Mouse (Mus musculus) spleen, adult 2 months (tissue): ENCODE measurements around the gene BC049352. TPM values are rescaled to one million over a fixed set of nuclear protein-coding genes. Genes with fewer than 3 reads are reported as not detected.

Source experiments
- DNase-seq, 2 experiments: peaks; one replicate each; pipeline versions ENCODE4 v3.0.0 to v3.0.0-alpha.2; 2012 to 2021; ENCODE audit warnings: low spot score in 2 of 2, low read depth in 1 of 2
- H3K27ac ChIP-seq: fragments of 200-500 bp; 2 replicates; pipeline ENCODE4 v1.5.1; 2012; ENCODE audit warnings: low read length, inconsistent platforms; ENCODE audit not compliant: insufficient read depth
- H3K27me3 ChIP-seq: fragments of 200-500 bp; 2 replicates; pipeline ENCODE4 v1.6.1; 2012; ENCODE audit warnings: mild to moderate bottlenecking, moderate library complexity, low read length, inconsistent platforms; ENCODE audit not compliant: control insufficient read depth, insufficient read depth
- H3K36me3 ChIP-seq: fragments of 200-500 bp; 2 replicates; pipeline ENCODE4 v1.6.1; 2012; ENCODE audit warnings: mild to moderate bottlenecking, low read length, inconsistent platforms; ENCODE audit not compliant: control insufficient read depth, insufficient read depth
- H3K4me1 ChIP-seq: fragments of 200-500 bp; 2 replicates; pipeline ENCODE4 v1.6.1; 2011; ENCODE audit warnings: inconsistent platforms; ENCODE audit not compliant: control insufficient read depth, insufficient read depth, insufficient read length
- H3K4me3 ChIP-seq: fragments of 200-500 bp; 2 replicates; pipeline ENCODE4 v1.5.1; 2011; ENCODE audit warnings: mild to moderate bottlenecking, inconsistent platforms; ENCODE audit not compliant: insufficient read depth, insufficient read length; ENCODE audit errors: extremely low read depth
- CTCF ChIP-seq: fragments of 200-500 bp; IDR thresholded peaks from 2 replicates; pipeline ENCODE4 v1.5.1; 2011; ENCODE audit warnings: mild to moderate bottlenecking, inconsistent platforms; ENCODE audit not compliant: insufficient read depth, insufficient read length, insufficient replicate concordance; ENCODE audit errors: extremely low read depth
- POLR2A ChIP-seq: fragments of 200-500 bp; IDR thresholded peaks from 2 replicates; pipeline ENCODE4 v1.6.1; 2011; ENCODE audit warnings: low read depth, low read length, inconsistent platforms
- WGBS: fragments of 180-500 bp; shearing (Covaris S2); methylation state at CpG from one replicate; pipeline ENCODE4 v1.1.7; 2018; 5-methylcytosine and 5-hydroxymethylcytosine counted together
- polyA plus RNA-seq: library from polyadenylated mRNA; depleted of rRNA; stranded (reverse); fragments of >200 nt; gene quantifications from 2 replicates; pipeline ENCODE4 v1.2.3, GENCODE M21; 2012; rRNA removed

The BC049352 gene
- polyA plus RNA-seq, result 0.37 and 0.45 TPM in 2 replicates

DNA sequence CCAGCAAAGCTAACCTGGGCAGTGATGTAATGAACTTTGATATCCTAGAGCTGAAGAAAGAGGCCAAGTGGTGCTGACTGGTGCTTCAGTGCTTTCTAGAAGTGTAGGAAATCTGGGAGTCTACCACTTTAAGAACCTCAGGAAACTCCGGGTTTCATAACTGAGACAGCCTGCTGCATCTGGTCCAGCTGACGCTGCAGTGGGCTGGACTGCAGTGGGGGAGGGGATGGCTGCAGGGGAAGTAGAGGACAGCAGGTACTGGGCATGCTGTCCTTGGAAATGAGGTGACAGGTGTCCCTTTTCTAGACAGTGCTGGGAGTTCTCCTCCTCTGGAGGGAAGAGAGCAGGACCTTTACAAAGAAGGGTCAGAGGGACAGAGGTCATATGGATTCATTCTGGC, at the start of gene BC049352:
TSS of gene BC049352 (plus strand) at position 238 of the 400 bp plus-strand sequence.
- TF ChIP-seq POLR2A (no peak), CTCF (no peak)
- Histone ChIP-seq H3K36me3 (no peaks in the 10 kb centered on the region), H3K4me1 (peaks cover 11% of the 10 kb centered on the region; the same call in 1 of the 2 replicates), H3K4me3 (no peak within 1 kb of the TSS), H3K27me3 (no peaks in the 10 kb centered on the region), H3K27ac (no peak within 1 kb of the TSS)
- WGBS, result 5% methylated on average over 2 of the region's 2 CpGs
- DNase-seq, result no peak

DNA sequence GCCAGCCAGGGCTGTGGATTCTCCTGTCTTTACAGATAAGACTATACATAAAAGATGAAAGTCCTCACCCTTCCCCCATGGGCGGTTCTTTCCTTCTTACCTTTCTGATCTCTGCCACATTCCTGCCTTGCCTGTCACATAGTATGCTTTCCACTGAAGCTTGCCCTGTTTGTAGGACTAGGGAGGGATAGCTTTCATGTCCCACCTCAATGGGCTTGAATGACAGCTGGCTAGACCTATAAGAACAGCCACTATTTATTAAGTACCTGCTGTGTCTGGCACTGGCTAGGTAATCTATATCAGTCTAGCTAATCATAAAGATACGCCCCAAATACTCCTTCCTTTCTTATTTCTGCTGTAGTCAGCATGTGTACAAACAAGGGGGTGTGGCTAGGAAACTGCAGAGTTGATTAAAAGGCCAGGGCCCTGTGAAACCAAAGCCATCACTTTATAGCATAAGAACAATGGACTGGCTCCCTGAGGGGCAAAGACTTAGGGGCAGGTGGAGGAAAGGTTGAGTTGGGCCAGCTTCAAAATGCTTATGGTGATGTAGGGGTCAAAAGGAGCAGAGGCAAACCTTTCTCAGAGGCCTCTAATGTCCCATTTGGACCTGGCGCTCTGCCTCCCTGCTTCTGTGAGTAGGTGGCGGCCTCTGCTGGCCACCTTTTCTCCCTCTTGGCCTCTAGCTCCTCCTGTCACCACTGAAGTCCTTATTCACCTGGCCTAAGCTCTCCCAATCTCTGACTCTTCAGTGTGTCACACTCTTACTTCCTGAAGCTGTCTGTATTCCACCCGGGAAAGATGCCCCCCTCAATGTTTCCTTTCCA, 48.1 kb upstream of the BC049352 start:
- H3K27ac ChIP-seq, result no peak overlapping the region

DNA sequence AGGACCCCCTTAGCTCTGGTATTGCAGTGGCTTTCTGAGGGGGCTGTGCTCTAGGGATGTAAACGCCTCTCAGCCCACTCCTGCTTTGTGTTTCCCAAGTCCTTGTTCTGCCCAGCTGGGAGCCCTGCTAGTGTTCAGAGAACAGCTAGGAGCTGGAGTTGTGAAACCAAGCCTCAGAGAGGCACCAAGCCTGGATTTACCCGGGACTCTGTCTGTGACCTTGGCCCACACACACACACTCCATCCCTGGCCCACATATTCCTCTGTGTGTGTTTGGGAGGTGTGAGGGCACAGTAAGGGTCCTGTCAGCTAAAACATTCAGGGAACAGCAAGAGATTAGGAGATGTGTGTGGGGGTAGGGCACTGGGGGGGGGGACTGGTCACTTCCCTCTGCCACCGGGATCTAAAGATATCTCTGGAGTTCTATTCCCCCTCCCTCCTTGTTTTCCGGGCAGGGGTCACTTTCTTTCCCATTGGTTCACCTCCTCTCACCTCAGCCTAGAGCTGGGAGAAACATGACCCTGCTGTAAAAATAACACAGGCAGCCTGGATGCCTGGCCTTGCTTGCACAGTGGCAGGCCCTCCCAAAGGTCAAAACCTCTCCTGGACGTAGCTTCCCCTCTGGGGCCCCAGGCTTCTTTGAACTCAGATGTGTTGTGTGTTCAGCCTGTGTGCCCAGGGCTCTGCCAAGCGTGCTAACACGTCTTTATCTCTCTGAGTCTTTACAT, 45.2 kb upstream of the BC049352 start:
- H3K36me3 ChIP-seq, result no peaks in the 10 kb centered on the region
- peaks cover 15% of the 10 kb centered on the region for H3K4me1 ChIP-seq
- DNase-seq, result no peak
- WGBS, result 52% methylated on average over 7 of the region's 7 CpGs
- H3K4me3 ChIP-seq, result no peak overlapping the region
- H3K27me3 ChIP-seq, result peaks cover 14% of the 10 kb centered on the region
- TF ChIP-seq POLR2A (no peak), CTCF (no peak)
- no peak overlapping the region for H3K27ac ChIP-seq

More for the DNA sequence above, 48.1 kb upstream of the BC049352 start:
- Histone ChIP-seq H3K4me1 (peaks cover 10% of the 10 kb centered on the region), H3K36me3 (no peaks in the 10 kb centered on the region), H3K27me3 (peaks cover 9% of the 10 kb centered on the region), H3K4me3 (no peak overlapping the region)
- TF ChIP-seq POLR2A (no peak), CTCF (peak; percentile 92)
- 34% methylated on average over 5 of the region's 5 CpGs for WGBS
- peak; percentile 55 to 80 for DNase-seq

DNA sequence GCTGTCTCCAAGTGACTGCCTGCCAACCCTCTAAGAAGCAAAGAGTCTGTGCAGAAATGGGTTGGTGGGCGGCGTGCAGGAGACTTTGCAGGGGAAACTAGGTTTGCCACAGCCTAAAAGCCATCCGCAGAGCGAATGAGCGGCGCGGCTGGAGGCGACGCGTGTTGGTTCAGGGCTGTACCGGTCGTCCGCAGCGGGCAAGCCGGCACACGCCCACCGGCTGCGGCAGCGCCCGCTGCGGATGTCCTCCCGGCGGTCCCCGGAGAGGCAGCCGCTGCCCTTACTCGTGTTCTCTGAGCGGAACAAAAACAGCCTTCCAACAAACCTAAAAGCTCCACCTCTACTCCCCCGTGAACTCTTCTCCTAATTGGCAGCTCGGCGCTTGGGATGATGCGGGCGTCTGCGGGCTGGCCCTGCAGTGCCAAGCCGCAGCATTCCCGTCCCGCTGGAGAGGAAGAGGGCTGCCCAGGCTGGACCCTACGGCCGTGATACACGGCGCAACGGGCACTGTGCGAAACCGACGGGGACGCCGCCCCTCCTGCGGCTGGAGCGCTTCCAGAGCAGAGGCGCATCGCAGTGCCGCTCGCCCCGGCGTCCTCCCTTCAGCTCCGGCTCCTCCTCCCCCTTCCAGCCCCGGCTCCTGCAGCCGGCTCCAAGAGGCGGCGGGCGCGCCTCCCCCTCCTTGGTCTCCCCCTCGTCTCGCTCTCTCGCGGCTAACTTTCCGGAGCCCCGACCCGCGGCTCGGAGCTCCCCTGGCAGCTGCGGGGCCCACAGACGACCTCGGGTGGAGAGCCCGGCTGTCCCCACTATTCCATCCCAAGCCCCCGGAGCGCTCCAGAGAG, 43.4 kb upstream of the BC049352 start, which contains the start of gene Scn4b:
TSS of gene Scn4b (plus strand) at position 205 of the 842 bp plus-strand sequence.
- H3K36me3 ChIP-seq, result no peaks in the 10 kb centered on the region
- H3K27ac ChIP-seq, result no peak within 1 kb of the TSS
- TF ChIP-seq POLR2A (no peak), CTCF (no peak)
- peaks cover 14% of the 10 kb centered on the region for H3K27me3 ChIP-seq
- H3K4me1 ChIP-seq, result peaks cover 15% of the 10 kb centered on the region
- H3K4me3 ChIP-seq, result peak within 1 kb of the TSS; percentile 57
- DNase-seq, result no peak
- WGBS, result under 1% methylated on average over 71 of the region's 76 CpGs

DNA sequence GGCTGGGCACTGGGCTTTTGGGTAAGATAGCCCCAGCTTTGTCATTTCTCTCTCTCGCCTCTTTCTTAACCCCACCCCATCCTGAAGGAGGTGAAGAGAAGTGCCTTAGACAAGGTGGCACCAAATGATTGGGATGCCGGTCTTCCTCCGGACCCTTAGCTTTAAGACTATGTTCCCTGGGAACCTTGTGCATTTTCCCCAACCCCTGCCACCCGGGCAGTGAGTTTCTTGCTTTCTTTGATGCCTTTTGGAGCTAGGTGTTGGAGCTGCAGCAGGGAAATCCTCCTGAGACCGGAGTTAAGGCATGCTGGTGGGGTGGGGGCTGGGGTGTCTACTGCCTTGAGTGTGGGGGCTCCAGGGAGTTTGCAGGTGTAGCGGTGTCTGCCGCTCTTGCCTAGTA, 42.7 kb upstream of the BC049352 start:
- TF ChIP-seq POLR2A (no peak), CTCF (no peak)
- H3K27ac ChIP-seq, result no peak overlapping the region
- peaks cover 15% of the 10 kb centered on the region for H3K4me1 ChIP-seq
- H3K4me3 ChIP-seq, result peak overlapping the region; percentile 57; the same call in 1 of the 2 replicates
- WGBS, result 20% methylated on average over 7 of the region's 7 CpGs
- H3K36me3 ChIP-seq, result no peaks in the 10 kb centered on the region
- DNase-seq, result no peak
- H3K27me3 ChIP-seq, result peaks cover 14% of the 10 kb centered on the region

DNA sequence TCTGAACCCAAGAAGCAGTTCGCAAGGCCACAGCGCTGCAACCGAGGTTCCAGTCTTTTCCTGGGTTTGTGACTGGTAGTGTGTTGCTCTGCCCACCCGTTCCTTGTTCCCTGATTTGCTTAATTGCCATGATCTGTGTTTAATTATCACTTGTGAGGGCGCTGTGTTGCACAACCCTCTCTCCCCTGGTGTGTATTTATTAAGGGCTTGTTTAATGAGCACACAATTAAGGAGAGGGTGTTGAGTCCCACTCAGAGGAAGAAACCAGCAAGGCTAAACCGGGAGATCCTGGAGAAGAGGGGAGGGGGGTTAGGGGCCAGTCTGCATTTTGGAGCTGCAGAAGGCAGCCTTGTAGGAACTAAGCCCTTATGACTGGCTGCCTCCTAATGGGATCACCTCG, 40.9 kb upstream of the BC049352 start:
- Histone ChIP-seq H3K36me3 (no peaks in the 10 kb centered on the region), H3K4me3 (no peak overlapping the region), H3K27ac (no peak overlapping the region), H3K4me1 (peaks cover 15% of the 10 kb centered on the region), H3K27me3 (peaks cover 14% of the 10 kb centered on the region)
- no peak for DNase-seq
- WGBS, result 77% methylated on average over 7 of the region's 7 CpGs
- no peak for TF ChIP-seq POLR2A
- TF ChIP-seq CTCF, result no peak
